Mouse (Mus musculus) ES-CJ7 (cell line): ENCODE data around the gene Rpl9-ps6.

Experiments used
- DNase-seq: peaks from one replicate; pipeline ENCODE4 v3.0.0; 2011; ENCODE audit warnings: low read depth, low spot score

The Rpl9-ps6 gene

GRCm38 (mm10) chr19:32466478-32466877 is at the start of gene Rpl9-ps6:
Rpl9-ps6 (minus strand) TSS chr19:32466578.
- no peak for DNase-seq

- peak; percentile 32 for DNase-seq
Observed at GRCm38 (mm10) chr19:32512518-32512917, 46.1 kb upstream of the Rpl9-ps6 start.

GRCm38 (mm10) chr19:32510962-32511361 is 44.6 kb upstream of the Rpl9-ps6 start:
- DNase-seq, result no peak

- DNase-seq, result no peak
Observed at GRCm38 (mm10) chr19:32510267-32510666, 43.9 kb upstream of the Rpl9-ps6 start.

- peak; percentile 47 for DNase-seq
Observed at GRCm38 (mm10) chr19:32507526-32507925, 41.1 kb upstream of the Rpl9-ps6 start.

- peak; percentile 23 for DNase-seq
Observed at GRCm38 (mm10) chr19:32507100-32507499, 40.7 kb upstream of the Rpl9-ps6 start.

- DNase-seq, result no peak
Observed at GRCm38 (mm10) chr19:32506514-32506913, 40.1 kb upstream of the Rpl9-ps6 start.

GRCm38 (mm10) chr19:32506081-32506480 is 39.7 kb upstream of the Rpl9-ps6 start:
- DNase-seq, result no peak

- DNase-seq, result peak; percentile 40
Observed at GRCm38 (mm10) chr19:32501414-32501813, 35.0 kb upstream of the Rpl9-ps6 start.

GRCm38 (mm10) chr19:32498002-32498401 is 31.6 kb upstream of the Rpl9-ps6 start:
- no peak for DNase-seq

GRCm38 (mm10) chr19:32497411-32497810 is 31.0 kb upstream of the Rpl9-ps6 start:
- no peak for DNase-seq

- no peak for DNase-seq
Observed at GRCm38 (mm10) chr19:32495034-32495433, 28.7 kb upstream of the Rpl9-ps6 start.

GRCm38 (mm10) chr19:32494611-32495010 is 28.2 kb upstream of the Rpl9-ps6 start:
- DNase-seq, result no peak

- no peak for DNase-seq
Observed at GRCm38 (mm10) chr19:32493471-32493870, 27.1 kb upstream of the Rpl9-ps6 start.

- DNase-seq, result no peak
Observed at GRCm38 (mm10) chr19:32492981-32493380, 26.6 kb upstream of the Rpl9-ps6 start.

GRCm38 (mm10) chr19:32492339-32492738 is 26.0 kb upstream of the Rpl9-ps6 start:
- no peak for DNase-seq

GRCm38 (mm10) chr19:32490976-32491375 is 24.6 kb upstream of the Rpl9-ps6 start:
- DNase-seq, result no peak

GRCm38 (mm10) chr19:32489166-32489895 is 23.0 kb upstream of the Rpl9-ps6 start:
- DNase-seq, result peak; percentile 15

GRCm38 (mm10) chr19:32487595-32488255 is 21.3 kb upstream of the Rpl9-ps6 start:
- no peak for DNase-seq

GRCm38 (mm10) chr19:32486106-32486724 is 19.8 kb upstream of the Rpl9-ps6 start:
- DNase-seq, result peak; percentile 49

GRCm38 (mm10) chr19:32485681-32486105 is 19.3 kb upstream of the Rpl9-ps6 start, which contains the start of gene Minpp1:
Minpp1 (plus strand) TSS chr19:32485769.
- DNase-seq, result peak; percentile 69

GRCm38 (mm10) chr19:32484941-32485660 is 18.7 kb upstream of the Rpl9-ps6 start:
- peak; percentile 35 for DNase-seq
